Mouse (Mus musculus) liver, embryonic 14.5 days (tissue): ENCODE data around the gene Gm11627.

Experiments
- CTCF ChIP-seq: IDR thresholded peaks from 2 replicates; pipeline ENCODE4 v1.5.1; 2016; ENCODE audit warnings: antibody characterized with exemption, low read depth, control low read depth
- EP300 ChIP-seq: IDR thresholded peaks from 2 replicates; pipeline ENCODE4 v1.6.1; 2016; ENCODE audit warnings: antibody characterized with exemption, low read depth

DNA sequence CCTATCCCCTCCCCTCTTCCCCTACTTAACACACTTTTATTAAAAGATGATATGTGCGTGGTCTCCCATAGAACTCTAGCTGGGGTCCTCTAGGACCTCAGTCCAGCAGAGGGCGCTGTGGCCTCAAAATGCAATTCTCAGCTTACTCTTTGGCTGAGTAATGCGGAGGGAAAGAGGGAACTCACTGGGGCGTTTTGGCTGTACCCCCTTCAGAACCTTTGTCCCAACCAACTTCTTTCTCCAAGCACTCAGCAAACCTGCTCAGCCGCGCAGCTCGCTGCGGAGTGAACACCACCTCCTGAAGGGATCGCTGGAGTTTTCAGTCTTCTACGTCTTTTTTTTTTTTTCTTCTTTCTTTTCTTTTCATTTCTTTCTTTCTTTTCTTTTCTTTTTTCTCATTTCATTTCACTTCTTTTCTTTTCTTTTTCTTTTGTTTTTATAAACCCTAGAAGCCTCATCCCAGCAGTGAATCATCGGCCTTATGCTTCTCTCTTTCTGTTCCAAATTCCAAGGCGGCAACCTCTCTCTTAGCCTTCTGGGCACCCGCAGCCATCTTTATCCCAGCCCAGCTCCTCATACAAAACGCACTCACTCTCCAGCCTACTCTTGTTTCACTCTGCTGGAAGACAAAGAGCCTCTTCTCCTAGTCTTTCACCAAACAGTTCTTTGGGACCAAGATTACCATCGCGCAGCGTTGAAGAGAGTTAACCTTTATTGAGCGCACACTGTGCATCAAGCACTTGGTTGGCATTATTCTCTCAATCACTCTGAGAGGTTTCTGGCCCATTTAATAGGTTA is 6.2 kb downstream of the Gm11627 start:
- TF ChIP-seq CTCF (peak; percentile 90), EP300 (no peak)
